9 mouse cellular contexts compared by ENCODE assay signal in the genomic region with DNA sequence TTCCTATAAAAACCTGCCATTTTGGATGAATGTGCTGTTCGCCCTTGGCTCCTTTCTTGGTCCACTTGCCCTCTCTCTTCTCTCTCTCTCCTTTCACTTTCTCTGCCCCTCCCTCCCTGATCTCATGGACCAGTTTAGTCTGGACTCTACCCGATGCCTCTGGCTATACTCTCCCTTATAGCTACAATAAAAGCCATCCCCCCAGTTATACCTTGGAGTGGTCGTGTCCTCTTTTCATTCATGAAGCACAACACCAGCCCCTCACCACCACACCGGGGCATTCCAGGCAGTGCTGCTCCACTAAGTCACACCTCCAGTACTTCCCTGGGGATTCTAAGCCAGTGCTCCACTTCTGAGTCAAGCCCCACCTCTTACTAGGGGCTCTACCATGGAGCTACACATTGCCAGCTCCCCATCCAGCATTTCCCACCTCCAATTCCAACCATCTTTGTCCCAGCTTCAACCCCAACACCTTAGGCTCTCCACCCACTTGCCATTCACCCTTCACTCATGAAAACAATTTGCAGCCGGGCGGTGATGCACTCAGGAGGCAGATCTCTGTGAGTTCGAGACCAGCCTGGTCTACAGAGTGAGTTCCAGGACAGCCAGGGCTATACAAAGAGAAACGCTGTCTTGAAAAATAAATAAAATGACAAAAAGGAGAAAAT. TPM values are rescaled to one million over a fixed set of nuclear protein-coding genes. Genes with fewer than 3 reads are reported as not detected.
DNase-seq lines count a peak whose midpoint lies in the region; ATAC-seq and TF ChIP-seq lines count a peak whose summit lies in the region.
"Had no signal": no experiment of that assay in that cellular context is flagged by ENCODE, and none has a peak within 500 bp of the region (broad histone marks: within the 10 kb centered on the region; RNA-seq: fewer than 3 reads in every experiment).

No protein-coding gene starts in this region.

- peaks cover 13% of the 10 kb centered on the region for H3K36me3 ChIP-seq in liver, adult 2 months (ENCODE audit: control insufficient read depth, insufficient read depth, low read length)
- H3K36me3 ChIP-seq in forebrain, embryonic 12.5 days (replicated peaks) = no peaks in the 10 kb centered on the region
- no peaks in the 10 kb centered on the region for H3K36me3 ChIP-seq in limb, embryonic 11.5 days (ENCODE audit: control insufficient read depth, insufficient read depth, low read length)
- H3K36me3 ChIP-seq in neural tube, embryonic 15.5 days = no peaks in the 10 kb centered on the region

- no peaks in the 10 kb centered on the region for H3K9me3 ChIP-seq in forebrain, embryonic 12.5 days
- no peaks in the 10 kb centered on the region for H3K9me3 ChIP-seq in limb, embryonic 11.5 days (ENCODE audit: control insufficient read depth, low read length)
- no peaks in the 10 kb centered on the region for H3K9me3 ChIP-seq in neural tube, embryonic 15.5 days (replicated peaks)

- no peak for TF ChIP-seq CTCF in liver, adult 2 months (IDR thresholded peaks at IDR 0.05; ENCODE audit: low read depth, low read length)

- 59% methylated on average over 8 of the region's 8 CpGs for WGBS in liver, adult 2 months
- 70% methylated on average over 8 of the region's 8 CpGs for WGBS in forebrain, embryonic 12.5 days
- 68% methylated on average over 8 of the region's 8 CpGs for WGBS in limb, embryonic 11.5 days
- 75% methylated on average over 8 of the region's 8 CpGs for WGBS in neural tube, embryonic 15.5 days

- ATAC-seq in forebrain, embryonic 12.5 days (ENCODE audit: low FRiP score) = no peak
- ATAC-seq in limb, embryonic 11.5 days (ENCODE audit: insufficient number of reproducible peaks, low FRiP score, low TSS enrichment, low read depth) = no peak
- ATAC-seq in neural tube, embryonic 15.5 days (ENCODE audit: low FRiP score) = no peak

- H3K79me2 ChIP-seq in liver, adult 2 months (ENCODE audit: control insufficient read depth, insufficient read depth, low read length) = no peaks in the 10 kb centered on the region

- H3K4me2 ChIP-seq in forebrain, embryonic 12.5 days = peak overlapping the region; percentile 84
- peak overlapping the region; percentile 80; the same call in 1 of the 2 replicates for H3K4me2 ChIP-seq in limb, embryonic 11.5 days (ENCODE audit: low read depth, severe bottlenecking)
- H3K4me2 ChIP-seq in neural tube, embryonic 15.5 days = peak overlapping the region; percentile 85

- H3K4me3 ChIP-seq in liver, adult 2 months (ENCODE audit: insufficient read depth, low read depth, low read length) = no peak overlapping the region
- H3K4me3 ChIP-seq in forebrain, embryonic 12.5 days (replicated peaks) = no peak overlapping the region
- no peak overlapping the region; the same call in 1 of the 2 replicates for H3K4me3 ChIP-seq in limb, embryonic 11.5 days (ENCODE audit: low read depth, low read length)
- H3K4me3 ChIP-seq in neural tube, embryonic 15.5 days (replicated peaks) = no peak overlapping the region

- peaks cover 6% of the 10 kb centered on the region for H3K4me1 ChIP-seq in liver, adult 2 months (ENCODE audit: control insufficient read depth, insufficient read depth, low read length)
- peaks cover 29% of the 10 kb centered on the region for H3K4me1 ChIP-seq in forebrain, embryonic 12.5 days
- peaks cover 18% of the 10 kb centered on the region for H3K4me1 ChIP-seq in limb, embryonic 11.5 days (ENCODE audit: control insufficient read depth, insufficient read depth, low read length)
- H3K4me1 ChIP-seq in neural tube, embryonic 15.5 days = peaks cover 38% of the 10 kb centered on the region

- peak overlapping the region; percentile 74 for H3K27ac ChIP-seq in liver, adult 2 months (replicated peaks; ENCODE audit: insufficient read depth, low read depth, low read length)
- H3K27ac ChIP-seq in forebrain, embryonic 12.5 days = no peak overlapping the region
- H3K27ac ChIP-seq in limb, embryonic 11.5 days (replicated peaks; ENCODE audit: low read depth, low read length) = no peak overlapping the region
- peak overlapping the region; percentile 88; the same call in 1 of the 2 replicates for H3K27ac ChIP-seq in neural tube, embryonic 15.5 days (replicated peaks)

- H3K9ac ChIP-seq in liver, adult 2 months (ENCODE audit: low read depth, low read length) = no peak overlapping the region
- no peak overlapping the region for H3K9ac ChIP-seq in forebrain, embryonic 12.5 days
- H3K9ac ChIP-seq in limb, embryonic 11.5 days (ENCODE audit: low read length) = peak overlapping the region; percentile 4; the same call in 1 of the 2 replicates
- H3K9ac ChIP-seq in neural tube, embryonic 15.5 days (replicated peaks) = peak overlapping the region; percentile 50; the same call in 1 of the 2 replicates

- H3K27me3 ChIP-seq in liver, adult 2 months (ENCODE audit: control insufficient read depth, insufficient read depth, low read length) = no peaks in the 10 kb centered on the region
- H3K27me3 ChIP-seq in forebrain, embryonic 12.5 days = 0 out of 2 replicates have a peak, but pooled peaks cover 2% of the 10 kb centered on the region
- no peaks in the 10 kb centered on the region for H3K27me3 ChIP-seq in limb, embryonic 11.5 days (ENCODE audit: control insufficient read depth, insufficient read depth, low read length)
- H3K27me3 ChIP-seq in neural tube, embryonic 15.5 days (replicated peaks) = no peaks in the 10 kb centered on the region

- peak; percentile 37 for DNase-seq in liver, adult 2 months (ENCODE audit: extremely low read depth, low read depth, low spot score)
- no peak for DNase-seq in liver
- DNase-seq in limb, embryonic 11.5 days (ENCODE audit: low spot score) = no peak
- DNase-seq in adipocyte (ENCODE audit: low spot score) = no peak
- DNase-seq in urinary bladder, adult 2 months (ENCODE audit: low spot score) = no peak

- no peak for TF ChIP-seq POLR2A in liver, adult 2 months (IDR thresholded peaks at IDR 0.05; ENCODE audit: extremely low read depth, insufficient read depth, low read length)

RNA-seq across cellular contexts. Expression of a gene that starts 2.7 kb away (rescaled TPM):
- 14.7 and 18.1 TPM in 2 replicates for total RNA-seq in liver, adult 2 months (2014; rRNA removed)
- 41.0 and 54.5 TPM in 2 replicates for polyA plus RNA-seq in liver, adult 2 months (2012; rRNA removed)
- polyA plus RNA-seq in forebrain, embryonic 12.5 days (2016; fragmentation: Nextera tagmentation; extraction: Ambion mirVana) = 18.3 and 22.2 TPM in 2 replicates
- 50.7 and 54.2 TPM in 2 replicates for polyA plus RNA-seq in limb, embryonic 11.5 days (2014; fragmentation: Nextera tagmentation; extraction: Ambion mirVana)
- polyA plus RNA-seq in neural tube, embryonic 15.5 days (2015; fragmentation: Nextera tagmentation; extraction: Ambion mirVana) = 25.4 and 31.9 TPM in 2 replicates
- 48.1 and 58.5 TPM in 2 replicates for polyA plus RNA-seq in urinary bladder, adult 2 months (2012; rRNA removed)

RNA-seq across cellular contexts. Expression of a gene that starts 12.6 kb away (rescaled TPM):
- total RNA-seq in liver, adult 2 months (2014; rRNA removed) = not detected in 2 replicates
- not detected in 2 replicates for polyA plus RNA-seq in liver, adult 2 months (2012; rRNA removed)
- 0.42 and 0.52 TPM in 2 replicates for polyA plus RNA-seq in forebrain, embryonic 12.5 days (2016; fragmentation: Nextera tagmentation; extraction: Ambion mirVana)
- 0.58 and 1.0 TPM in 2 replicates for polyA plus RNA-seq in limb, embryonic 11.5 days (2014; fragmentation: Nextera tagmentation; extraction: Ambion mirVana)
- 0.93 TPM in 1 of 2 replicates, not detected in the other for polyA plus RNA-seq in neural tube, embryonic 15.5 days (2015; fragmentation: Nextera tagmentation; extraction: Ambion mirVana)
- 23.3 and 24.5 TPM in 2 replicates for polyA plus RNA-seq in urinary bladder, adult 2 months (2012; rRNA removed)
- total RNA-seq: neutrophil, adult 5-6 weeks had no signal

RNA-seq across cellular contexts. Expression of a gene that starts 41.1 kb away (rescaled TPM):
- total RNA-seq in liver, adult 2 months (2014; rRNA removed) = 0.55 and 0.60 TPM in 2 replicates
- polyA plus RNA-seq in liver, adult 2 months (2012; rRNA removed) = 1.00 and 1.8 TPM in 2 replicates
- 0.74 and 1.0 TPM in 2 replicates for polyA plus RNA-seq in forebrain, embryonic 12.5 days (2016; fragmentation: Nextera tagmentation; extraction: Ambion mirVana)
- polyA plus RNA-seq in limb, embryonic 11.5 days (2014; fragmentation: Nextera tagmentation; extraction: Ambion mirVana) = 0.52 and 0.64 TPM in 2 replicates
- polyA plus RNA-seq in neural tube, embryonic 15.5 days (2015; fragmentation: Nextera tagmentation; extraction: Ambion mirVana) = 4.3 and 4.7 TPM in 2 replicates
- polyA plus RNA-seq in urinary bladder, adult 2 months (2012; rRNA removed) = 11.7 and 14.3 TPM in 2 replicates

RNA-seq across cellular contexts. Expression of a gene that starts 41.2 kb away (rescaled TPM):
- 4.3 and 4.4 TPM in 2 replicates for total RNA-seq in liver, adult 2 months (2014; rRNA removed)
- polyA plus RNA-seq in liver, adult 2 months (2012; rRNA removed) = 10.8 and 14.9 TPM in 2 replicates
- 14.6 and 16.6 TPM in 2 replicates for polyA plus RNA-seq in forebrain, embryonic 12.5 days (2016; fragmentation: Nextera tagmentation; extraction: Ambion mirVana)
- 19.5 and 21.9 TPM in 2 replicates for polyA plus RNA-seq in limb, embryonic 11.5 days (2014; fragmentation: Nextera tagmentation; extraction: Ambion mirVana)
- 17.8 and 18.4 TPM in 2 replicates for polyA plus RNA-seq in neural tube, embryonic 15.5 days (2015; fragmentation: Nextera tagmentation; extraction: Ambion mirVana)
- 27.8 and 30.5 TPM in 2 replicates for polyA plus RNA-seq in urinary bladder, adult 2 months (2012; rRNA removed)

RNA-seq across cellular contexts. Expression of a gene that starts 48.0 kb away (rescaled TPM):
- 0.94 and 1.0 TPM in 2 replicates for total RNA-seq in liver, adult 2 months (2014; rRNA removed)
- 3.7 and 4.3 TPM in 2 replicates for polyA plus RNA-seq in liver, adult 2 months (2012; rRNA removed)
- polyA plus RNA-seq in forebrain, embryonic 12.5 days (2016; fragmentation: Nextera tagmentation; extraction: Ambion mirVana) = not detected in 2 replicates
- polyA plus RNA-seq in limb, embryonic 11.5 days (2014; fragmentation: Nextera tagmentation; extraction: Ambion mirVana) = not detected in 2 replicates
- 0.17 and 2.3 TPM in 2 replicates for polyA plus RNA-seq in neural tube, embryonic 15.5 days (2015; fragmentation: Nextera tagmentation; extraction: Ambion mirVana)
- not detected in 2 replicates for polyA plus RNA-seq in urinary bladder, adult 2 months (2012; rRNA removed)
- total RNA-seq: gastrocnemius, postnatal 10 days; neutrophil, adult 5-6 weeks had no signal

Comparison
In these comparisons a context has a peak if more than half of its experiments do, and no peak if none do; other contexts are left out.
1. H3K27ac ChIP-seq: peak in liver, adult 2 months (single experiment) and neural tube, embryonic 15.5 days (single experiment); none in forebrain, embryonic 12.5 days (single experiment) and limb, embryonic 11.5 days (single experiment).
2. H3K9ac ChIP-seq: peak in limb, embryonic 11.5 days (single experiment) and neural tube, embryonic 15.5 days (single experiment); none in liver, adult 2 months (single experiment) and forebrain, embryonic 12.5 days (single experiment).
3. RNA of a gene that starts 12.6 kb away (polyA plus RNA-seq): 23.3 to 24.5 TPM in urinary bladder, adult 2 months; 0.58 to 1.0 TPM in limb, embryonic 11.5 days, 0.42 to 0.52 TPM in forebrain, embryonic 12.5 days, 0.93 TPM in neural tube, embryonic 15.5 days and not detected in liver, adult 2 months; every median in the first group is over 10 times any median in the second.
4. Peak in every context shown above with its lines, with median percentiles within 50 percentile points of each other: H3K4me2 ChIP-seq.